Mouse (Mus musculus) CH12.LX (cell line): ENCODE measurements around the gene Psmc3ip. TPM values are rescaled to one million over a fixed set of nuclear protein-coding genes. Genes with fewer than 3 reads are reported as not detected.

Experiments
- DNase-seq: peaks from one replicate; pipeline ENCODE4 v3.0.0-alpha.2; 2013; ENCODE audit errors: extremely low read depth
- H3K27ac ChIP-seq: 2 replicates; pipeline ENCODE4 v1.5.1; 2012; ENCODE audit warnings: low read depth, mild to moderate bottlenecking, control low read depth, moderate library complexity; ENCODE audit not compliant: insufficient read depth
- H3K27me3 ChIP-seq: replicated peaks from 2 replicates; pipeline ENCODE3; 2012; ENCODE audit warnings: inconsistent platforms
- H3K36me3 ChIP-seq, 2 experiments: replicated peaks in 1 of 2; 2 replicates each; pipeline versions ENCODE3 to v1.6.1; 2012; ENCODE audit warnings: inconsistent platforms in 1 of 2, low read length in 1 of 2, mild to moderate bottlenecking in 1 of 2, mixed read lengths in 1 of 2, moderate library complexity in 1 of 2; ENCODE audit not compliant: control insufficient read depth in 1 of 2, insufficient read depth in 1 of 2
- H3K4me1 ChIP-seq, 2 experiments: 2 replicates each; pipeline ENCODE4 v1.6.1; 2012; ENCODE audit warnings: inconsistent platforms in 1 of 2, moderate library complexity in 1 of 2; ENCODE audit not compliant: insufficient read depth in 2 of 2, control insufficient read depth in 1 of 2
- H3K4me2 ChIP-seq: 2 replicates; pipeline ENCODE4 v1.6.1; 2012; ENCODE audit warnings: low read depth, mild to moderate bottlenecking, control low read depth; ENCODE audit not compliant: poor library complexity, insufficient read depth, severe bottlenecking
- H3K4me3 ChIP-seq, 3 experiments: fragments of 150-350 bp in 1 of 3; sonication (generic) in 1 of 3; replicated peaks in 1 of 3; 2 replicates each; pipeline versions ENCODE3 to v1.5.1; 2011 to 2012; ENCODE audit warnings: low read depth in 2 of 3, low read length in 2 of 3, mild to moderate bottlenecking in 2 of 3, moderate library complexity in 2 of 3, control low read depth in 1 of 3, improper control_type of control experiment in 1 of 3, inconsistent platforms in 1 of 3, mixed read lengths in 1 of 3; ENCODE audit not compliant: poor library complexity in 1 of 3
- H3K79me2 ChIP-seq: replicated peaks from 2 replicates; pipeline ENCODE4 v1.6.1; 2012; ENCODE audit warnings: mild to moderate bottlenecking, moderate library complexity; ENCODE audit not compliant: control insufficient read depth, poor library complexity, insufficient read depth, severe bottlenecking; ENCODE audit errors: extremely low read depth
- H3K9ac ChIP-seq: 2 replicates; pipeline ENCODE4 v1.6.1; 2012; ENCODE audit warnings: low read depth, mild to moderate bottlenecking, control low read depth, moderate library complexity; ENCODE audit not compliant: insufficient read depth
- H3K9me3 ChIP-seq: replicated peaks from 2 replicates; pipeline ENCODE3; 2012; ENCODE audit warnings: low read length, inconsistent platforms, mixed read lengths
- BHLHE40 ChIP-seq: IDR thresholded peaks from 2 replicates; pipeline ENCODE4 v1.6.1; 2011; ENCODE audit warnings: mild to moderate bottlenecking, low read depth, low read length, improper control_type of control experiment
- CHD2 ChIP-seq: IDR thresholded peaks from 2 replicates; pipeline ENCODE4 v1.6.1; 2011; ENCODE audit warnings: low read length, improper control_type of control experiment
- E2F4 ChIP-seq: IDR thresholded peaks from 2 replicates; pipeline ENCODE4 v1.6.1; 2011; ENCODE audit warnings: low read depth, low read length, improper control_type of control experiment; ENCODE audit not compliant: insufficient replicate concordance
- EP300 ChIP-seq: IDR thresholded peaks from 2 replicates; pipeline ENCODE4 v1.6.1; 2011; ENCODE audit warnings: low read length, improper control_type of control experiment
- ETS1 ChIP-seq: conservative IDR thresholded peaks from 2 replicates; pipeline ENCODE4 v1.6.1; 2012; ENCODE audit warnings: low read depth, mild to moderate bottlenecking, inconsistent platforms, low read length, improper control_type of control experiment, moderate library complexity
- HCFC1 ChIP-seq: IDR thresholded peaks from 2 replicates; pipeline ENCODE4 v1.6.1; 2012; ENCODE audit warnings: low read depth, mild to moderate bottlenecking, inconsistent platforms, low read length, improper control_type of control experiment
- IRF4 ChIP-seq: IDR thresholded peaks from 2 replicates; pipeline ENCODE4 v1.6.1; 2014; ENCODE audit warnings: low read depth, mild to moderate bottlenecking, inconsistent platforms, low read length, improper control_type of control experiment
- JUND ChIP-seq: conservative IDR thresholded peaks from 2 replicates; pipeline ENCODE4 v1.6.1; 2011; ENCODE audit warnings: low read depth, low read length, improper control_type of control experiment
- MAFK ChIP-seq: IDR thresholded peaks from 2 replicates; pipeline ENCODE4 v1.6.1; 2011; ENCODE audit warnings: low read length, improper control_type of control experiment; ENCODE audit not compliant: insufficient replicate concordance
- MAX ChIP-seq: IDR thresholded peaks from 2 replicates; pipeline ENCODE4 v1.6.1; 2011; ENCODE audit warnings: low read length, improper control_type of control experiment
- MAZ ChIP-seq: IDR thresholded peaks from 2 replicates; pipeline ENCODE4 v1.6.1; 2012; ENCODE audit warnings: low read depth, mild to moderate bottlenecking, inconsistent platforms, low read length, improper control_type of control experiment, moderate library complexity
- MEF2A ChIP-seq: IDR thresholded peaks from 2 replicates; pipeline ENCODE4 v1.6.1; 2014; ENCODE audit warnings: low read depth, mild to moderate bottlenecking, inconsistent platforms, low read length, improper control_type of control experiment, borderline replicate concordance
- MXI1 ChIP-seq: IDR thresholded peaks from 2 replicates; pipeline ENCODE4 v1.6.1; 2011; ENCODE audit warnings: mild to moderate bottlenecking, low read depth, low read length, improper control_type of control experiment
- MYC ChIP-seq: IDR thresholded peaks from 2 replicates; pipeline ENCODE4 v1.6.1; 2011; ENCODE audit warnings: low read depth, mild to moderate bottlenecking, improper control_type of control experiment, low read length
- NELFE ChIP-seq: IDR thresholded peaks from 2 replicates; pipeline ENCODE4 v1.6.1; 2011; ENCODE audit warnings: low read depth, low read length, improper control_type of control experiment
- PAX5 ChIP-seq: IDR thresholded peaks from 2 replicates; pipeline ENCODE4 v1.6.1; 2012; ENCODE audit warnings: low read length, inconsistent platforms, mixed read lengths
- POLR2A ChIP-seq: IDR thresholded peaks from 2 replicates; pipeline ENCODE4 v1.6.1; 2011; ENCODE audit warnings: low read depth, mild to moderate bottlenecking, improper control_type of control experiment, low read length
- POLR2AphosphoS2 ChIP-seq: IDR thresholded peaks from 2 replicates; pipeline ENCODE4 v1.6.1; 2011; ENCODE audit warnings: low read depth, low read length, improper control_type of control experiment
- RAD21 ChIP-seq: IDR thresholded peaks from 2 replicates; pipeline ENCODE4 v1.6.1; 2011; ENCODE audit warnings: low read depth, mild to moderate bottlenecking, low read length, improper control_type of control experiment, moderate library complexity
- RCOR1 ChIP-seq: conservative IDR thresholded peaks from 2 replicates; pipeline ENCODE4 v1.6.1; 2012; ENCODE audit warnings: low read depth, mild to moderate bottlenecking, inconsistent platforms, low read length, improper control_type of control experiment
- SIN3A ChIP-seq: IDR thresholded peaks from 2 replicates; pipeline ENCODE4 v1.6.1; 2012; ENCODE audit warnings: low read length, improper control_type of control experiment, inconsistent platforms
- SMC3 ChIP-seq: IDR thresholded peaks from 2 replicates; pipeline ENCODE4 v1.6.1; 2011; ENCODE audit warnings: low read depth, low read length, improper control_type of control experiment
- TBP ChIP-seq: conservative IDR thresholded peaks from 2 replicates; pipeline ENCODE4 v1.6.1; 2011; ENCODE audit warnings: low read depth, low read length, improper control_type of control experiment
- TCF12 ChIP-seq: IDR thresholded peaks from 2 replicates; pipeline ENCODE4 v1.6.1; 2014; ENCODE audit warnings: low read depth, mild to moderate bottlenecking, inconsistent platforms, low read length, improper control_type of control experiment
- UBTF ChIP-seq: IDR thresholded peaks from 2 replicates; pipeline ENCODE4 v1.6.1; 2012; ENCODE audit warnings: low read depth, mild to moderate bottlenecking, inconsistent platforms, low read length, improper control_type of control experiment, moderate library complexity
- ZMIZ1 ChIP-seq: IDR thresholded peaks from 2 replicates; pipeline ENCODE4 v1.6.1; 2012; ENCODE audit warnings: low read depth, mild to moderate bottlenecking, inconsistent platforms, low read length, improper control_type of control experiment
- ZNF384 ChIP-seq: IDR thresholded peaks from 2 replicates; pipeline ENCODE4 v1.6.1; 2012; ENCODE audit warnings: low read depth, low read length, improper control_type of control experiment, inconsistent platforms
- dilution Hi-C: fragments of 300-500 bp; cut with MboI; formaldehyde crosslinking; loops from 2 replicates; pipeline ENCODE4 v1.14.3; 2020; ENCODE audit warnings: low sequenced_read_pairs; ENCODE audit not compliant: extremely low pct_unique_long_range_greater_than_20kb, extremely low pct_ligation_motif_present
- in situ Hi-C: fragments of 300-500 bp; cut with MboI; formaldehyde crosslinking; loops from 3 replicates; pipeline ENCODE4 v1.14.3; 2019; ENCODE audit warnings: low sequenced_read_pairs, low pct_ligation_motif_present, low pct_unique_long_range_greater_than_20kb, mixed read lengths
- polyA plus RNA-seq: library from polyadenylated mRNA; unstranded; fragments of >175 nt; gene quantifications from 2 replicates; pipeline ENCODE4 v1.2.1, GENCODE M21; 2012; ENCODE audit warnings: low read depth; ENCODE audit not compliant: insufficient read length
- total RNA-seq, 2 experiments: library from RNA; depleted of rRNA; stranded (reverse); fragments of 300-350 nt in 1 of 2; fragments of >200 nt in 1 of 2; gene quantifications; 2 replicates each; pipeline ENCODE4 v1.2.3; 2012 to 2014

Psmc3ip gene
- total and polyA plus RNA-seq, 3 experiments = 63.7 to 89.9 (median 85.9) TPM

DNA sequence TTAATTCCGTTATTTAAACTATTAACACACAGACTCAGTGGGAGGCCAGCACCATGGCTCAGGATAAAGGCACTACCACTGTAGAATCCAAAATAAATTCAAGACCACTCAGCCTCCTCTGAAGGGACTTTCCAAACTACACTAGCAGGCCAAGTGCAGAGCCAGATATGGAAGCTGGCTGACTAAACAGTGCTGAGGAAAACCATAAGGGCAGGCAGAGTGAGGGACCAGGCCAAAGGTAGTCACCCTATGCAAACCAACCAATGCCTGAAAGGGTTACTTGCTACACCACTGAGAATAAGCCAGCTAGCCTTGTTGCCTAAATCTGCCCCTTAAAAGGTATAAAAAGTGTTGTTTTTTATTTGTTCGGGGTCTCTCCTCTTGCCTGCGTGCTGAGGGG is 16.9 kb upstream of the Psmc3ip start:
- Histone ChIP-seq H3K4me2 (peak overlapping the region; percentile 24; the same call in 1 of the 2 replicates), H3K36me3 (peaks cover 15 to 60% of the 10 kb centered on the region in 2 experiments)
- in situ Hi-C loops = no loop called here

DNA sequence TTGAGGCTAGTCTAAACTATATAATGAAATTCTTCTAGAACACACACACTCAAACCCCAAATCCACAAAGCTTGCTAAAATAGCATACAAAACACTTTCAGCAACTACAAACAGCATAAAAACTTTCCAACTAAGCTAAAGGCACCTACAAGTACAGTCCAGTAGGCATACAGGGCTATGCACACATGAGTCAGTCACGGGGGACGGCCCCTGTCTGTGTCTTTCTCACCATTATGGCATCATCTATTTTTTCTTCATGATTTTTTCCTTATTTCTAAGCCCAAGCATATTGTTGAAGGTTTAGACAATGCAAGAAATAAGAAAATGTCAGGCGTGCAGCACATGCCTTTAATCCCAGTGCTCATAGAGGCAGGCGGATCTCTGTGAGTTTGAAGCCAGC is 15.9 kb upstream of the Psmc3ip start:
- Histone ChIP-seq H3K79me2 (peaks cover 91% of the 10 kb centered on the region), H3K4me3 (no peak overlapping the region), H3K36me3 (peaks cover 15 to 61% of the 10 kb centered on the region in 2 experiments), H3K9ac (peak overlapping the region; percentile 46), H3K4me2 (peak overlapping the region; percentile 70), H3K4me1 (peaks cover 16 to 65% of the 10 kb centered on the region in 2 experiments), H3K27me3 (no peaks in the 10 kb centered on the region), H3K9me3 (peaks cover 13% of the 10 kb centered on the region), H3K27ac (peak overlapping the region; percentile 76)
- in situ Hi-C loops (no loop called here), dilution Hi-C loops (no loop called here)
- peak; percentile 59; the same call in 1 of the 2 replicates for TF ChIP-seq ZMIZ1
- peak; percentile 42; the same call in 1 of the 2 replicates for TF ChIP-seq ETS1
- no peak; the same call in 1 of the 2 replicates for TF ChIP-seq MYC
- no peak; the same call in 1 of the 2 replicates for TF ChIP-seq RCOR1
- peak; percentile 85 for TF ChIP-seq BHLHE40
- peak; percentile 79; the same call in 1 of the 2 replicates for TF ChIP-seq MEF2A
- TF ChIP-seq MAZ = no peak
- no peak for TF ChIP-seq CHD2
- TF ChIP-seq MAX = peak; percentile 56; the same call in 1 of the 2 replicates
- TF ChIP-seq EP300 = peak; percentile 55
- TF ChIP-seq MXI1 = no peak
- no peak for TF ChIP-seq PAX5
- no peak for TF ChIP-seq NELFE
- no peak for TF ChIP-seq IRF4
- no peak for TF ChIP-seq POLR2AphosphoS2
- peak; percentile 41 for TF ChIP-seq ZNF384
- peak; percentile 76 for DNase-seq

More for the DNA sequence above, 16.9 kb upstream of the Psmc3ip start:
- Histone ChIP-seq H3K4me3 (no peak overlapping the region), H3K4me1 (peaks cover 20 to 75% of the 10 kb centered on the region in 2 experiments), H3K9me3 (peaks cover 13% of the 10 kb centered on the region), H3K79me2 (peaks cover 89% of the 10 kb centered on the region), H3K27me3 (no peaks in the 10 kb centered on the region), H3K27ac (peak overlapping the region; percentile 45), H3K9ac (no peak overlapping the region; the same call in 1 of the 2 replicates)
- DNase-seq = peak; percentile 64
- 0 out of 2 replicates have a peak, but pooled peaks have one; percentile 21 for TF ChIP-seq POLR2A
- TF ChIP-seq ETS1 = peak; percentile 52
- no peak for TF ChIP-seq TBP
- peak; percentile 77 for TF ChIP-seq IRF4
- no peak; the same call in 1 of the 2 replicates for TF ChIP-seq E2F4
- TF ChIP-seq BHLHE40 = peak; percentile 55
- peak; percentile 23; the same call in 1 of the 2 replicates for TF ChIP-seq NELFE
- TF ChIP-seq HCFC1 = no peak
- peak; percentile 42; the same call in 1 of the 2 replicates for TF ChIP-seq TCF12
- no peak; the same call in 1 of the 2 replicates for TF ChIP-seq RAD21
- TF ChIP-seq SMC3 = no peak
- peak; percentile 27 for TF ChIP-seq MAX
- TF ChIP-seq EP300 = peak; percentile 25; the same call in 1 of the 2 replicates
- TF ChIP-seq MAFK = 0 out of 2 replicates have a peak, but pooled peaks have one; percentile 19
- 0 out of 2 replicates have a peak, but pooled peaks have one; percentile 42 for TF ChIP-seq UBTF
- peak; percentile 46; the same call in 1 of the 2 replicates for TF ChIP-seq CHD2
- peak; percentile 60; the same call in 1 of the 2 replicates for TF ChIP-seq SIN3A
- TF ChIP-seq MAZ = peak; percentile 53; the same call in 1 of the 2 replicates
- peak; percentile 90 for TF ChIP-seq MEF2A
- 0 out of 2 replicates have a peak, but pooled peaks have one; percentile 48 for TF ChIP-seq MXI1
- TF ChIP-seq JUND = no peak
- dilution Hi-C loops = no loop called here
